Mouse (Mus musculus) retina, postnatal 1 day (tissue): Measurements from ENCODE around the gene Svop.
A peak's percentile ranks its signal among the peaks of the same experiment; 100 is the strongest.

Experiments
- DNase-seq: peaks from one replicate; pipeline ENCODE4 v3.0.0-alpha.2; 2012

Svop gene

DNA sequence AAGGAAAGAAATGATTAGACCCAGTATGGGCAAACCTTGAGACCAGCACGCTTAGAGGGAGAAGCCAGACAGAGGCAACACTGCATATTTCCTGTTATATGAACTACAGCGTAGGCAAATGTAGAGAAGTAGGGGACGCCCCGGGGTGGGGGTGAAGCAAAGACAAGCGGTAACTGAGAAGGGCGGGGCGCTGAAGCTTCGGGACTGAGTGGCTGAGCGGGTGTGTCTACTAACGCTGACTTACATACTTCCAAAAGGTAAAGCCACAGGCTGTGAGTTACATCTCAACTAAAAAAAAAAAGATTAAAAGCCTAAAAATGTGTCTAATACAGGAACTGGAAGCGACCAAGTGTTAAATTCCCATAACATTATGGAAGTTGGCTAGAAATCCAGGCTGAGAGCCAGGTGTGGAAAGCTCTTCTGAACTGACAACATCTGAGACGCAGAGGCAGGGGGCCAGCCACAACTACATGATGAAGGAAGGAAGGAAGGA lies 99.0 kb downstream of the Svop start:
- no peak for DNase-seq

DNA sequence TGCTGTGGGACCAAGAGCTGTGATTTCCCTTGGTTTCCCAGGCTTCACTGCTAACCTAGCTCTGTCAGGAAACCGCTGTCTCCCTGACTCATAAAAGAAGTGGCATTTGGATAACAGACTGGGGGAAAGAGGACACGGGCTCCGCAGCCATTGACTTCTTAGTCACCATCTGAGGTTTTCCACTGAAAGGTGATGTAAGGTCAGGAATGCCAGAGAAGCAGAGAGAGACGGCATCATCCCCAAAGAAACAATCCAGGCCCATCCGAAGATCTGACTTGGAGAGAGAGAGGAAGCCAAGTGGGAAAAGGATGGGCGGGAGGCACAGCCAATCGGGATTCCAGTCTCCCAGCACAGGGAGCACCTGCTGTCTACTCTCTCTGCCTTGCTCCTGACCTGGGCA lies 100.2 kb downstream of the Svop start:
- no peak for DNase-seq

DNA sequence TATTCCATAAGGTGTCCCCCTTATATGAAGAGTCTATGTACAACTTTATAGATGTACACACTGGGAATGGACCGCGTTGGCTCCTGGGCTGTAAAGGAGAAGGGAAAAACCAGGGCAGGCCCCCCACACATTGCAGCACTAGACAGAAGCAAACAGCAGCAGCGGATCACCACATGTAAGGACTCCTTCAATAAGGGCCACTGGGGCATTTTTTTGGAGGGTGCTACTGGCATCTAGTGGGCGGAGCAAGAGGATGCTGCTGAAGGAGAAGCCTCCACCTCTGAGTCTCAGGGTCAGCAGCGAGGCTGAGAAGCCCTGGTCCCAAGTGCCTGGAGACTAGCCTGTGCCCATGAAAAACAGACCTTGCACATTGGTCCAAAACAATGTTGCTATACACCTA lies 100.8 kb downstream of the Svop start:
- DNase-seq, result no peak

- no peak for DNase-seq
These were observed 101.8 kb downstream of the Svop start for GRCm38 (mm10) chr5:113989437-113990024.

DNA sequence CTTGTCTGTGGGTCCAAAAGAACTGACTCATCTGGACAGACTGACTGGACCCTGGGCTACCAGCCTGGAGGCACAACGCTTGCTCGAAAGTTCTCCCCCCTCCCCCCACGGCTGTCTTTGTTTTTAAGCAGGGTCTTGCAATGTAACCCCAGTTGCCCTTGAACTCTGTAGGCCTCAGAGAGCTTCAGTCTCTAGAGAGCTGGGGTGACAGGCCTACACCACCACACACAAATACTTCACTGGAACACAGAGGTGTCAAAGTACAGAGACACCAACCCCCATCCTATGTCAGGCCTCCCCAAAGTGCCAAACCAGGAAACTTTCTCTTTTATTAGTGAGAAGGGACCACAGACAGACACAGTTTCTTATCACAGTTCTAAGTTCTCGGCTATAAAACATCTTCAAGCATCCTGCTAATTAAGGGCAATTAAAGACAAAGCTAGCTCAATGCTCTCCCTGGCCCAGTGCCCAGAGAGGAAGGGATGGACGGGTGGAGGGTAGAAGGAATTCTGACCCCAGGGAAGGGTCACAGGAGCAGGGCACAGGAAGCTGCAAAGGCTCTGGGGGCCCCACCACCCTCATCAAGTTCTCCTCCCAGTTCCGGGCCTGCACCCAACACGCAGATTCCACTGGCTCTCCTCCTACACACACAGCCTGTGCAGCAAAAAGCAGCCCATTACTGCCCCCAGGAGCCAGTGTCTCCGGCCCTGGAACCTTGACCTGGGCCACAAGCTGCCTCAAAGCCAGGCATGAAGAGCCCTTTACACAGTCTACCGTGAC lies 105.0 kb downstream of the Svop start:
- DNase-seq, result peak; percentile 85

- no peak for DNase-seq
These were observed 105.6 kb downstream of the Svop start for GRCm38 (mm10) chr5:113985737-113986136.

GRCm38 (mm10) chr5:113984025-113984740 lies 107.2 kb downstream of the Svop start:
- DNase-seq, result no peak

- no peak for DNase-seq
These were observed 107.8 kb downstream of the Svop start for GRCm38 (mm10) chr5:113983541-113983940.

DNA sequence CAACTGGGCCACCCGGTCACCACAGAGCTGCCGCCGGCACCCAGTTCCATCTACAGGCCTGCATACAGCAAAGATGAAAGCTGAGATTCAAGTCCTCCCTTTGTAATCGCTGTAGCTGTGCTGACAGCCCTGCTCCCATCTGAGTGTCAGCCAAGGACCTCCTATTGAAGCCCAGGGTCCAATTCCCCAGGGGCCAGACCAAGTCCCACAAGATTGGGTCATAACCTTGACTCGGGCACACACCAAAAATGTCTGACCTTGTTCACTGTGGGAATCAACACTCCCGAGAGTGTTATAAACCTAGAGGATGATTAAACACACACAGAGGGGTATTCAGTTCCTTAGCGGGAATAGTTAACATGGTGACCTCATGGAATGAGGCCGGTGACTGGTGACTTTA lies 109.5 kb downstream of the Svop start:
- DNase-seq, result no peak

DNA sequence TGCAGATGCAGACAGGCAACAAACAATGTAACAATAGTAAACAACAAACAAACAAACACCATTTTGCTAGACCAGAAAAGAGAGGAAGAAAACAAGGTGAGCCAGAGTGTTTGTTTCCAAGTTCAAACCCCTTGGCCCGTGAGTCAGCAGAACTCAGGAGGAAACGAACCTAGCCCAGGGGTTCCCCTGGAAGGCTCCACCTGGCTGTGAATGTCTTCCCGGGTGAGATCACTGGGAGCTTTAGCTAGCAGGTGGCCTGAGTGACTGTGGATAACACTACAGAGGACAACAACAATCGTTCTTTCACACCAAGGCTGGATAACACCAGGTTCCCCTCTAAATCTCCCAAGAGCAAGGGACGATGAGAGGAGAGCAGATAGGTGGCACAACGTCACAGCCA lies 110.2 kb downstream of the Svop start:
- DNase-seq, result no peak

GRCm38 (mm10) chr5:113980511-113980910 lies 110.9 kb downstream of the Svop start:
- DNase-seq, result no peak

DNA sequence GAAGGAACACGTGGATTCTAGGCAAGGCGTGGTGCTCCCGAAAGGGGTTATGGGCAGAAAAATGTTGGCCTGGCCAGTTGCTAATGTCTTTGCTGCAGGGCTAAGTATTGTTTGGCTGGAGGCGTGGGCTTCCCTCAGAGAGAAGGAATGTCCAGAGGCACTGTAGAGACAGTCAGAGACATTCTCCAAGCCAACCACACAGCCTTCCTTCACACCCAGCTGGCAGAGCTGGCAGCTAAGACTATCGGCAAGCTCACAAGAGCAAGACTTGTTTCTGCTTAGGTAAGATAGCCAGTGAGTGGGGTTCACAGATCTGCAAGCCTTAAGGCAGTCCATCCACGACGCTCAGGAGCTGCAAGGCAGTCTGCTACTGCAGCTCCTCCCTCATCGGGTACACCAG lies 114.1 kb downstream of the Svop start:
- DNase-seq, result no peak
